Mouse (Mus musculus): ENCODE data around the gene Yme1l1. TPM values are rescaled to one million over a fixed set of nuclear protein-coding genes. Genes with fewer than 3 reads are reported as not detected.

The Yme1l1 gene
- 58.3 TPM for polyA plus RNA-seq (2017; shearing (Covaris generic))

DNA sequence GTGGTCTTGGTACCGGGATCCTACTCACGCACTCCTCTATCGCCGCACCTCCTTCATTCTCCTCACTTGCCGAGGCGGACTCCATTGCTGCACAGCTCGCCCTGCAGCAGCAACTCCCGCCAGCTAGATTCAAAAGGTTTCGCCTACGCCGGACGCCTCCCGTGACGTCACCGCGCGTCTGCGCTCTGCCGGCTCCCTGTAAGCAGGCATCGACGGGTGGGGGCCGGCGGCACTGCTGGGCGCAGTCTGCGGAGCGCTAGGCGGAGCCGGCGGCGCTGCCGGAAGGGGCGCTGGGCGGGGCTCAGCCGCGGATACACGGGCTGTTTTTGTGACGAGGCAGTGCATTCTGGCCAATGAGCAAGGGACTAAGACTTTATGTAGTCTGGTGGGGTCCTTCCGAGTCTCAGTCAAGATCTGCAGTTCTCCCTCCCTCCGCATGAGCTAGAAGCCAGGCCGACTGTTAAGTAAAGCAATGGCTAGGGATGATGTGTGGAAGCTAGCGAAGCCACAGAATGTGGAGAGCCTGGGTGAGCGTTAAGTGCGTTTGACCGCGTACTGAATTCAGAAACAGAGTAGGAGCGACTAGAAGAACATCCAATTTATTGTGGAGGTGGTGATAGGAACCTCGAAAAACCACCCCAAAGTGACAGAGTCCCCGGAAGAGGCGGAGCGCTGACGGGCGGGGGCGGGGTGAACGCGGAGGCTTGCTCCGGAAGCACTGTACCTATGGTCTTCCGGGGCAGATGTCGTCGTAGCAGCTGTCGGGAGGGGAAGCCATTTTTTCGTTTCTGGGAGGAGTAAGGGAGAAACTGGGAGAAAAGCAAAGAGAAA, at the start of gene Yme1l1, which contains the start of gene Mastl:
Gene Yme1l1 (plus strand): TSS at position 593 of the 831 bp plus-strand sequence.
Gene Mastl (minus strand): TSS at position 248 of the 831 bp plus-strand sequence.

DNA sequence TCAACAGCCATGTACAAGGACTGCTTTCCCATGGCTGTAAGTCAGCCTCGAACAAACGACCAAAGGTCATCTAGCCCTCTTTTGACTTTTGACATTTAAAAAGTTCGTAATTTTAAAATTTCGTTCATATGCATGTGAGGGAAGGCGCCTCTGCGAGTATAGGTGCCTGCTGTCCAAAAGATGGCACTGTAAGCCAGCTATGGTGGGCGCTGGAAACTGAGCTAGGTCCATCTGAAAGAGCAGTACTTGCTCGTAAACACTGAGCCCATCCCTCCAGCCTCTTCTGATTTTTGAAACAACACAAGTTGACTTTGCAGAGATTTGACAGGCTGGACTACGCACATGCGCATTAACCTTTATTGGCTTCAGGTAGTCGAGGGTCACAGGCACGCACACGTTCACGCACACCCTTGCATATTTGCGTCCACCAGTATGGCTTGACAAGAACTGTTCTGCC, 50.9 kb downstream of the Yme1l1 start, which contains the start of gene 4931423N10Rik:
Gene 4931423N10Rik (plus strand): TSS at position 407 of the 457 bp plus-strand sequence.

Other genes starting within 250 kb of the Yme1l1 start
- 155 TPM for gene Abi1, start 116.1 kb upstream of the Yme1l1 start, polyA plus RNA-seq (2017; shearing (Covaris generic))
- 60.6 TPM for gene Acbd5, start 88.2 kb upstream of the Yme1l1 start, polyA plus RNA-seq (2017; shearing (Covaris generic))
- gene Mastl, start 345 bp upstream of the Yme1l1 start, polyA plus RNA-seq (2017; shearing (Covaris generic)): 0.42 TPM
- gene 4931423N10Rik, start 51.1 kb downstream of the Yme1l1 start, polyA plus RNA-seq (2017; shearing (Covaris generic)): not detected
- not detected for gene Nxph2, start 164.9 kb downstream of the Yme1l1 start, polyA plus RNA-seq (2017; shearing (Covaris generic))